Mouse (Mus musculus): Measurements from ENCODE around the gene Med15.

GRCm38 (mm10) chr16:17745067-17745466, 12.4 kb upstream of the Med15 start:
- TF ChIP-seq CTCF (IDR thresholded peaks at IDR 0.05; ENCODE audit: low read depth), result no peak
- TF ChIP-seq EP300 (IDR thresholded peaks at IDR 0.05; ENCODE audit: low read depth), result no peak
